Mouse (Mus musculus) small intestine, adult 2 months (tissue): Measurements from ENCODE around the gene Gm9048. TPM values are rescaled to one million over a fixed set of nuclear protein-coding genes. Genes with fewer than 3 reads are reported as not detected.
A peak's percentile ranks its signal among the peaks of the same experiment; 100 is the strongest.
"Not testable (repeated sequence)": the region's sequence is repeated elsewhere in the genome, so short reads cannot be mapped to it uniquely, and the experiment has no call there.

ENCODE experiments used
- H3K27ac ChIP-seq: fragments of 200-500 bp; 2 replicates; pipeline ENCODE4 v1.5.1; 2012; ENCODE audit warnings: low read depth, low read length, control low read depth, inconsistent platforms; ENCODE audit not compliant: insufficient read depth
- H3K27me3 ChIP-seq: fragments of 200-500 bp; 2 replicates; pipeline ENCODE4 v1.6.1; 2012; ENCODE audit warnings: mild to moderate bottlenecking, moderate library complexity, low read length, inconsistent platforms; ENCODE audit not compliant: control insufficient read depth, insufficient read depth
- H3K36me3 ChIP-seq: fragments of 200-500 bp; 2 replicates; pipeline ENCODE4 v1.6.1; 2012; ENCODE audit warnings: mild to moderate bottlenecking, low read length, control low read depth, inconsistent platforms; ENCODE audit not compliant: control insufficient read depth, insufficient read depth
- H3K4me1 ChIP-seq: fragments of 200-500 bp; 2 replicates; pipeline ENCODE4 v1.6.1; 2012; ENCODE audit warnings: low read length, inconsistent platforms, mixed read lengths; ENCODE audit not compliant: control insufficient read depth, insufficient read depth, insufficient read length
- H3K4me3 ChIP-seq: fragments of 200-500 bp; 2 replicates; pipeline ENCODE4 v1.5.1; 2012; ENCODE audit warnings: low read depth, mild to moderate bottlenecking, control low read depth, inconsistent platforms, low read length, moderate library complexity
- CTCF ChIP-seq: fragments of 200-500 bp; IDR thresholded peaks from 2 replicates; pipeline ENCODE4 v1.5.1; 2012; ENCODE audit warnings: low read depth, mild to moderate bottlenecking, control low read depth, inconsistent platforms, low read length, moderate library complexity, mixed read lengths; ENCODE audit not compliant: insufficient replicate concordance, insufficient read length; ENCODE audit errors: extremely low read depth
- POLR2A ChIP-seq: fragments of 200-500 bp; IDR thresholded peaks from 2 replicates; pipeline ENCODE4 v1.6.1; 2012; ENCODE audit warnings: low read depth, mild to moderate bottlenecking, control low read depth, inconsistent platforms, low read length, moderate library complexity
- WGBS: fragments of 180-500 bp; shearing (Covaris S2); methylation state at CpG from one replicate; pipeline ENCODE4 v1.1.7; 2018; 5-methylcytosine and 5-hydroxymethylcytosine counted together
- polyA plus RNA-seq: library from polyadenylated mRNA; depleted of rRNA; stranded (reverse); fragments of >200 nt; gene quantifications from 2 replicates; pipeline ENCODE4 v1.2.3, GENCODE M21; 2012; rRNA removed

Gm9048 gene
- polyA plus RNA-seq: not detected in 2 replicates

- H3K36me3 ChIP-seq, H3K27me3 ChIP-seq, H3K27ac ChIP-seq, H3K4me3 ChIP-seq, H3K4me1 ChIP-seq: not testable (repeated sequence)
- 58% methylated on average over 1 of the region's 14 CpGs for WGBS
Measured at GRCm38 (mm10) chr10:118348579-118348978, at the start of gene Gm9048. Gene Gm9048, minus strand, starts transcription at chr10:118348679.

GRCm38 (mm10) chr10:118370443-118370842 is 22.0 kb upstream of the Gm9048 start:
- TF ChIP-seq POLR2A: no peak
- TF ChIP-seq CTCF: peak; percentile 90; the same call in 1 of the 2 replicates
- H3K4me1 ChIP-seq: no peaks in the 10 kb centered on the region
- no peaks in the 10 kb centered on the region for H3K36me3 ChIP-seq
- WGBS: 3% methylated on average over 10 of the region's 10 CpGs
- no peaks in the 10 kb centered on the region for H3K27me3 ChIP-seq
- H3K4me3 ChIP-seq: no peak overlapping the region
- no peak overlapping the region for H3K27ac ChIP-seq

- Histone ChIP-seq H3K27ac (no peak overlapping the region), H3K4me1 (no peaks in the 10 kb centered on the region), H3K4me3 (no peak overlapping the region), H3K27me3 (no peaks in the 10 kb centered on the region), H3K36me3 (no peaks in the 10 kb centered on the region)
- TF ChIP-seq CTCF (no peak), POLR2A (no peak)
- WGBS: 82% methylated on average over 9 of the region's 9 CpGs
Measured at GRCm38 (mm10) chr10:118369518-118369917, 21.0 kb upstream of the Gm9048 start.

GRCm38 (mm10) chr10:118354005-118354404 is 5.5 kb upstream of the Gm9048 start, which contains the start of gene Gm9049:
Gene Gm9049, minus strand, starts transcription at chr10:118354105.
- not testable (repeated sequence) for H3K36me3 ChIP-seq, H3K4me1 ChIP-seq, H3K4me3 ChIP-seq, H3K27ac ChIP-seq, H3K27me3 ChIP-seq
- WGBS: 50% methylated on average over 1 of the region's 11 CpGs

GRCm38 (mm10) chr10:118343155-118343554 is 5.3 kb downstream of the Gm9048 start, which contains the start of gene Gm9046:
Gene Gm9046, minus strand, starts transcription at chr10:118343255.
- not testable (repeated sequence) for H3K36me3 ChIP-seq, H3K27ac ChIP-seq, H3K4me3 ChIP-seq, H3K27me3 ChIP-seq, H3K4me1 ChIP-seq
- WGBS: no CpG with 5 or more reads among the region's 14 CpGs

GRCm38 (mm10) chr10:118337731-118338130 is 10.7 kb downstream of the Gm9048 start, which contains the start of gene Gm9045:
Gene Gm9045, minus strand, starts transcription at chr10:118337831.
- H3K4me3 ChIP-seq, H3K27ac ChIP-seq, H3K27me3 ChIP-seq, H3K4me1 ChIP-seq, H3K36me3 ChIP-seq: not testable (repeated sequence)
- WGBS: no CpG with 5 or more reads among the region's 14 CpGs

- H3K36me3 ChIP-seq, H3K27ac ChIP-seq, H3K4me3 ChIP-seq, H3K4me1 ChIP-seq, H3K27me3 ChIP-seq: not testable (repeated sequence)
- no CpG with 5 or more reads among the region's 14 CpGs for WGBS
Measured at GRCm38 (mm10) chr10:118332308-118332707, 16.2 kb downstream of the Gm9048 start, which contains the start of gene Gm9044. Gene Gm9044, minus strand, starts transcription at chr10:118332408.

GRCm38 (mm10) chr10:118326869-118327268 is 21.6 kb downstream of the Gm9048 start, which contains the start of gene Gm9040:
Gene Gm9040, minus strand, starts transcription at chr10:118326969.
- H3K4me1 ChIP-seq, H3K4me3 ChIP-seq, H3K27ac ChIP-seq, H3K36me3 ChIP-seq, H3K27me3 ChIP-seq: not testable (repeated sequence)
- no CpG with 5 or more reads among the region's 11 CpGs for WGBS
